Mouse (Mus musculus): ENCODE results near the gene Olfr1513.
"Not testable (repeated sequence)": the region's sequence is repeated elsewhere in the genome, so short reads cannot be mapped to it uniquely, and the experiment has no call there.

Gene Olfr1513

DNA sequence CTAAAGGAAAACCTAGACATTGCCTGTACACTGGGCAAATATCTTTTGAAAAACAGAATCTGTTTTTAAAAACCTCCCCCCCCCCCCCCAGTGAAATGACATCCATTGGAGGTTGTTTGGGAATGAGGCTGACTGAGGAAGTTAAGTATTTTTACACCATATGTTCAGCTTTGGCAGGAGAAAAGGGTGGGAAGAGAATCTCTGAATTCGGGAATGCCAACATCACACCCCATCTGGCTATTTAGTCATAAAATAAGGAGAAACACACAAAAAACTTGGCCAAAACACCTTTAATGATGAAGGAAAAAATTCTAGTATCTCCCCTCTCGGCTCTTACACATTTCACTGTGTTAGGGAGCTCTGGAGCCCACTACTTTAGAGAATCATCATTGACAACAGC lies 45.3 kb downstream of the Olfr1513 start:
- DNase-seq (ENCODE audit: inconsistent ontology term) = no peak

DNA sequence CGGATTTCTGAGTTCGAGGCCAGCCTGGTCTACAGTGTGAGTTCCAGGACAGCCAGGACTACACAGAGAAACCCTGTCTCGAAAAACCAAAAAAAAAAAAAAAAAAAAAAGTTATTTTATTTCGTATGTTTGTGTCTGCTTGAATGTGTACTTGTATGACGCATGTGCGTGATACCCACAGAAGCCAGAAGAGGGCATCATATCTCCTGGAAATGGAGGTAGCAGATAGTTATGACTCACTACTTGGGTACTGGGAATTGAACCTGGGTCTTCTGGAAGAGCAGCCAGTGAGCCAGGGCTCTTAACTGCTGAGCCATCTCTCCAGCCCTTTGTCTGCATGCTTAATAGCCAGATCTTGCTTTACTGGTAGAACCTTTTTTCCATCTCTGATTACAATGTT lies 45.9 kb downstream of the Olfr1513 start:
- not testable (repeated sequence) for DNase-seq (ENCODE audit: inconsistent ontology term)

DNA sequence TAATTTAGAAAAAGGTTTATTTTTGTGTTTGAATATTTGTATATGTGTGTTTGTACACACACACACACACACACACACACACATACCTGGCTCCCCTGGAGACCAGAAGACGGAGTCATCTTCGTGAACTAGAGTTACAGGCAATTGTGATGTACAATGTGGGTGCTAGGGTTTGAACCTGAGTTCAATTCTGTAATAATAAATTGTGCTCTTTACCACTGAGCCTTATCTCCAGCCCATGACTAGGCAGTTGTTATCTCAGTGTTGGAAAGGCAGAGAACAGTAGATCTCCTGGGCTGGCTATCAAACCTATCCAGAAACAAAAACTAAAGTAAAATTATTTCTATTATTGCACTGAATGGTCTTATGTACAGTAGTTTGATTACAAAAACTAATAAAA lies 50.1 kb downstream of the Olfr1513 start:
- DNase-seq (ENCODE audit: inconsistent ontology term) = no peak

DNA sequence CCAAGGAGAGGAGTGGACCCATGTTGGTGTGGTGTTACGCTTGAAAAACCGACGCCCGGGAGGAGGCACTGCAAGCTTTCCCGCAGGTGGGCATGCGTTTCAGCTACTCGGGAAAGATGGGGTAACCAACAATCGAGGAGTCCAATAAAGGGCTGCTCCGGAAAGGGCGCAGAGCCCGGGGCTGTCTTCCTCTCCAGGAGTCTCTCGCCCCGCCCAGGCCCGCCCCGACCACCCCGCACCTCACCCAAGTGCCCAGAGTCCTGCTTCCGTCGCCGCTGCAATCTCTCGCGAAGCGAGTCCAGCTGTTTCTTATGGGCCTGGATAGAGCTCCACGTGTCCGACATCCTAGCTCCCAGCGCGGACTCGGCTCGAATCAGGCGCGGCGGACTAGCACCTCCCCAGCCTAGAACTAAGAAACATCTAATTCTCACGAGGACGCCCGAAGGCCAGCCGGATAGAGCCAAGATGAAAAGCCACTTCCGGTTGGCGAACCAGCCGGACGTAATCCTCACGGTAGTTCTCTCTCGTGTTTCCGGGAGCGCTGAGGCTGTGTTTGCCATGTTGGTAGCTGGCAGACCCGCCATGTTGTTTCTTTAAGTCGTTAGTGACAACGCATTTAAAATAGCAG lies 51.5 kb downstream of the Olfr1513 start, which contains the start of gene Mettl3:
Mettl3 (minus strand) TSS at position 485 of the 628 bp plus-strand sequence.
- DNase-seq (ENCODE audit: inconsistent ontology term) = peak; percentile 90

DNA sequence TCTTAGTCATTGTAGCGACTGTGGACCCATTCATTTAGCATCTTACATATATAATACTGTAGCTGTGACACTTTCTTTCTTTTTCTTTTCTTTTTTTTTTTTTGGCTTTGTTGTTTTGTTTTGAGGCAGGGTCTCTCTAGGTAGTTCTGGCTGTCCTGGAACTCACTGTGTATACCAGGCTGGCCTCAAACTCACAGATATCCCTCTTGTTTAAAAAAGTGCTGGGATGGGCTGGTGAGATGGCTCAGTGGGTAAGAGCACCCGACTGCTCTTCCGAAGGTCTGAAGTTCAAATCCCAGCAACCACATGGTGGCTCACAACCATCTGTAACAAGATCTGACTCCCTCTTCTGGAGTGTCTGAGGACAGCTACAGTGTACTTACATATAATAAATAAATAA lies 52.7 kb downstream of the Olfr1513 start:
- not testable (repeated sequence) for DNase-seq (ENCODE audit: inconsistent ontology term)

All from Muller cell, postnatal 12 days (primary cell).